Mouse (Mus musculus): Measurements from ENCODE around the gene Pp2d1. TPM values are rescaled to one million over a fixed set of nuclear protein-coding genes. Genes with fewer than 3 reads are reported as not detected.

The Pp2d1 gene
- polyA plus RNA-seq, 1 experiment from 2014 or later, result 0.24 TPM

- H3K9me3 ChIP-seq (ENCODE audit: control insufficient read depth, low read length), result no peaks in the 10 kb centered on the region
- H3K4me1 ChIP-seq (replicated peaks; ENCODE audit: control insufficient read depth, insufficient read depth, low read length), result no peaks in the 10 kb centered on the region
- H3K4me3 ChIP-seq (ENCODE audit: low read length), result no peak overlapping the region
Observed at GRCm38 (mm10) chr17:53468697-53469096, 70.6 kb downstream of the Pp2d1 start.

GRCm38 (mm10) chr17:53465569-53465968, 73.7 kb downstream of the Pp2d1 start:
- ATAC-seq (ENCODE audit: low read depth), result no peak
- Histone ChIP-seq H3K4me3 (ENCODE audit: low read length) (no peak overlapping the region), H3K36me3 (ENCODE audit: control insufficient read depth, insufficient read depth, low read length) (no peaks in the 10 kb centered on the region), H3K9ac (ENCODE audit: low read length) (no peak overlapping the region), H3K9me3 (ENCODE audit: control insufficient read depth, low read length) (no peaks in the 10 kb centered on the region), H3K27ac (ENCODE audit: low read length) (no peak overlapping the region), H3K27me3 (ENCODE audit: control insufficient read depth, insufficient read depth, low read depth, low read length) (no peaks in the 10 kb centered on the region), H3K4me2 (ENCODE audit: low read depth, low read length) (no peak overlapping the region), H3K4me1 (replicated peaks; ENCODE audit: control insufficient read depth, insufficient read depth, low read length) (no peaks in the 10 kb centered on the region)
- 45% methylated on average over 4 of the region's 4 CpGs for WGBS

More at GRCm38 (mm10) chr17:53468697-53469096, 70.6 kb downstream of the Pp2d1 start:
- Histone ChIP-seq H3K36me3 (ENCODE audit: control insufficient read depth, insufficient read depth, low read length) (no peaks in the 10 kb centered on the region), H3K27me3 (ENCODE audit: control insufficient read depth, insufficient read depth, low read depth, low read length) (no peaks in the 10 kb centered on the region), H3K4me2 (ENCODE audit: low read depth, low read length) (no peak overlapping the region), H3K9ac (ENCODE audit: low read length) (no peak overlapping the region), H3K27ac (ENCODE audit: low read length) (no peak overlapping the region)
- no peak for ATAC-seq (ENCODE audit: low read depth)

DNA sequence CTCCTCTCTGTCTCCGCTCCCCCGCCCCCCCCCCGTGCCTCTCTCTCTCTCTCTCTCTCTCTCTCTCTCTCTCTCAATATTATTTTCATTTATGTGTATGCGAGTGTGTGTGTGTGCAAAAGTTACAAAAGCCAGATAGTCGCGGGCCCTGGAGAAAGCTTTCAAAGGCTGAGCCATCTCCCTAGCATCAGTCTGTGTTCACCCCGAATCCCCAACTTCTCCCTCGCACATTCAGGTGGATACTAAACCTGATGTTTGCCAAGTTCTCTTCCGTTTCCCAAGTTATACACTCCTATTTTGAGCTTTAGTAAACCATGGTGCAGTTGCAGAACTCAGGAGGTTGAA, 75.8 kb downstream of the Pp2d1 start:
- no peaks in the 10 kb centered on the region for H3K36me3 ChIP-seq (ENCODE audit: control insufficient read depth, insufficient read depth, low read length)
- WGBS, result 9% methylated on average over 7 of the region's 9 CpGs
- H3K4me1 ChIP-seq (replicated peaks; ENCODE audit: control insufficient read depth, insufficient read depth, low read length), result no peaks in the 10 kb centered on the region
- peak; percentile 34; the same call in 1 of the 2 replicates for ATAC-seq (ENCODE audit: low read depth)
- H3K4me3 ChIP-seq (ENCODE audit: low read length), result peak overlapping the region; percentile 50
- peak overlapping the region; percentile 64 for H3K4me2 ChIP-seq (ENCODE audit: low read depth, low read length)
- no peak overlapping the region for H3K27ac ChIP-seq (ENCODE audit: low read length)
- peak overlapping the region; percentile 58 for H3K9ac ChIP-seq (ENCODE audit: low read length)
- no peaks in the 10 kb centered on the region for H3K27me3 ChIP-seq (ENCODE audit: control insufficient read depth, insufficient read depth, low read depth, low read length)
- no peaks in the 10 kb centered on the region for H3K9me3 ChIP-seq (ENCODE audit: control insufficient read depth, low read length)

- peak within 1 kb of the TSS; percentile 50 for H3K4me3 ChIP-seq (ENCODE audit: low read length)
- no peaks in the 10 kb centered on the region for H3K9me3 ChIP-seq (ENCODE audit: control insufficient read depth, low read length)
- no peaks in the 10 kb centered on the region for H3K4me1 ChIP-seq (replicated peaks; ENCODE audit: control insufficient read depth, insufficient read depth, low read length)
- peak within 1 kb of the TSS; percentile 58 for H3K9ac ChIP-seq (ENCODE audit: low read length)
- peak; percentile 98 for ATAC-seq (ENCODE audit: low read depth)
- no peak within 1 kb of the TSS for H3K27ac ChIP-seq (ENCODE audit: low read length)
- WGBS, result 23% methylated on average over 26 of the region's 26 CpGs
- H3K36me3 ChIP-seq (ENCODE audit: control insufficient read depth, insufficient read depth, low read length), result no peaks in the 10 kb centered on the region
- no peaks in the 10 kb centered on the region for H3K27me3 ChIP-seq (ENCODE audit: control insufficient read depth, insufficient read depth, low read depth, low read length)
- peak within 1 kb of the TSS; percentile 64 for H3K4me2 ChIP-seq (ENCODE audit: low read depth, low read length)
Observed at GRCm38 (mm10) chr17:53462603-53463495, 76.4 kb downstream of the Pp2d1 start, which contains the start of gene Efhb. TSS of gene Efhb (minus strand) at chr17:53463321.

Other genes with a start within 250 kb of the Pp2d1 start
- 1.1 and 1.3 TPM in 2 replicates for gene Efhb, start 76.1 kb downstream of the Pp2d1 start, polyA plus RNA-seq (2015; fragmentation: Nextera tagmentation; extraction: Ambion mirVana)
- 66.1 and 71.7 TPM in 2 replicates for gene Rab5a, start 60.2 kb downstream of the Pp2d1 start, polyA plus RNA-seq (2015; fragmentation: Nextera tagmentation; extraction: Ambion mirVana)
- 4.8 and 5.2 TPM in 2 replicates for gene Kat2b, start 27.4 kb upstream of the Pp2d1 start, polyA plus RNA-seq (2015; fragmentation: Nextera tagmentation; extraction: Ambion mirVana)
- gene Sgo1, start 149.9 kb upstream of the Pp2d1 start, polyA plus RNA-seq (2015; fragmentation: Nextera tagmentation; extraction: Ambion mirVana), result 35.7 and 42.1 TPM in 2 replicates